In the genomic region with DNA sequence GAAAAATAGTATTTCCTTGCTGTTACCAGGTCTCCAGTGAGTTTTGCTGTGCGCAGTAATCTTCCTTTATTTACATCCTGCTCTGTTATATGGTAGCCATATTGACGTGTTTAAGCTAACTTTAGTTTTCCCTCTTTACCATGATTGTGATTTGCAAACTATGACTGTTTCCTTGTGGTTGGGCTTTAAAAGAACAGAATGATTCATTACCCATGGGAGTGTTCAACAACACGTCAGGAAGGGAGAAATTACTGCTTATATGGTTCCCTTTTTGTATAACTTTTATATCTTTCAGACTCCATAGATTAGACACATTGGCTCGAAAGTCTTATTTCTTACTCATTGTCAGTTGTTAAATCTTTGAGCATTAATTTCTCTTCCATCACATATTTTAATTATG, we compare ENCODE assay signal across 27 mouse cellular contexts.
DNase-seq lines count a peak whose midpoint lies in the region; ATAC-seq and TF ChIP-seq lines count a peak whose summit lies in the region.
"Had no signal": no experiment of that assay in that cellular context is flagged by ENCODE, and none has a peak within 500 bp of the region (broad histone marks: within the 10 kb centered on the region; RNA-seq: fewer than 3 reads in every experiment).

No protein-coding gene starts in this region.

- H3K79me2 ChIP-seq in macrophage (ENCODE audit: inconsistent target): peaks cover 63% of the 10 kb centered on the region; the same call in 1 of the 2 replicates

- H3K36me3 ChIP-seq in kidney, postnatal 0 days (ENCODE audit: insufficient read depth, low read length): no peaks in the 10 kb centered on the region
- no peaks in the 10 kb centered on the region for H3K36me3 ChIP-seq in macrophage (ENCODE audit: inconsistent target)
- H3K36me3 ChIP-seq in hindbrain, embryonic 10.5 days: no peaks in the 10 kb centered on the region
- no peaks in the 10 kb centered on the region for H3K36me3 ChIP-seq in forebrain, postnatal 0 days (ENCODE audit: insufficient read depth)
- H3K36me3 ChIP-seq: embryonic facial prominence, embryonic 12.5 days; embryonic facial prominence, embryonic 15.5 days; forebrain, embryonic 12.5 days; forebrain, embryonic 15.5 days had no signal

- no peak overlapping the region for H3K4me3 ChIP-seq in kidney, postnatal 0 days (replicated peaks; ENCODE audit: low read depth, low read length)
- no peak overlapping the region for H3K4me3 ChIP-seq in macrophage (ENCODE audit: inconsistent target)
- H3K4me3 ChIP-seq in hindbrain, embryonic 10.5 days: no peak overlapping the region
- H3K4me3 ChIP-seq in forebrain, postnatal 0 days (ENCODE audit: low read depth, low read length): no peak overlapping the region
- H3K4me3 ChIP-seq: embryonic facial prominence, embryonic 12.5 days; embryonic facial prominence, embryonic 15.5 days; erythroblast, embryonic 14.5 days; forebrain, embryonic 12.5 days; forebrain, embryonic 15.5 days; gastrocnemius, adult 2 months had no signal

- H3K9ac ChIP-seq in kidney, postnatal 0 days (ENCODE audit: low read depth, low read length): no peak overlapping the region
- no peak overlapping the region for H3K9ac ChIP-seq in forebrain, postnatal 0 days
- H3K9ac ChIP-seq: embryonic facial prominence, embryonic 12.5 days; embryonic facial prominence, embryonic 15.5 days; forebrain, embryonic 12.5 days; forebrain, embryonic 15.5 days; hindbrain, embryonic 14.5 days had no signal

- no peak for TF ChIP-seq CTCF in kidney, postnatal 0 days (IDR thresholded peaks at IDR 0.05; ENCODE audit: low read depth)
- no peak for TF ChIP-seq CTCF in forebrain, postnatal 0 days (IDR thresholded peaks at IDR 0.05; ENCODE audit: low read depth)

- no peak for ATAC-seq in kidney, postnatal 0 days (replicated peaks; ENCODE audit: low FRiP score, low read depth)
- ATAC-seq in forebrain, postnatal 0 days: no peak
- ATAC-seq: forebrain, embryonic 15.5 days; hindbrain, postnatal 0 days; inflammation-experienced regulatory T-cells, adult 6 months; intestine, embryonic 16.5 days had no signal

- WGBS in kidney, postnatal 0 days: 52% methylated on average over 4 of the region's 4 CpGs
- WGBS in macrophage (ENCODE audit: missing documents): 58% methylated on average over 4 of the region's 4 CpGs
- WGBS in hindbrain, embryonic 10.5 days: 85% methylated on average over 4 of the region's 4 CpGs
- WGBS in forebrain, postnatal 0 days: 86% methylated on average over 4 of the region's 4 CpGs

- H3K27me3 ChIP-seq in kidney, postnatal 0 days (ENCODE audit: insufficient read depth, low read length): no peaks in the 10 kb centered on the region
- H3K27me3 ChIP-seq in hindbrain, embryonic 10.5 days (ENCODE audit: insufficient read depth, poor library complexity, severe bottlenecking): no peaks in the 10 kb centered on the region
- H3K27me3 ChIP-seq in forebrain, postnatal 0 days (ENCODE audit: insufficient read depth, low read length): no peaks in the 10 kb centered on the region
- H3K27me3 ChIP-seq: embryonic facial prominence, embryonic 12.5 days; embryonic facial prominence, embryonic 15.5 days; forebrain, embryonic 12.5 days; forebrain, embryonic 15.5 days had no signal

- H3K4me1 ChIP-seq in kidney, postnatal 0 days (replicated peaks; ENCODE audit: insufficient read depth, low read length): peaks cover 2% of the 10 kb centered on the region; the same call in 1 of the 2 replicates
- peaks cover 18% of the 10 kb centered on the region for H3K4me1 ChIP-seq in hindbrain, embryonic 10.5 days (replicated peaks)
- H3K4me1 ChIP-seq in forebrain, postnatal 0 days (ENCODE audit: insufficient read depth): peaks cover 8% of the 10 kb centered on the region

- no peak overlapping the region for H3K4me2 ChIP-seq in kidney, postnatal 0 days (ENCODE audit: low read length)
- H3K4me2 ChIP-seq in forebrain, postnatal 0 days (ENCODE audit: low read depth): no peak overlapping the region
- H3K4me2 ChIP-seq: embryonic facial prominence, embryonic 12.5 days; embryonic facial prominence, embryonic 15.5 days; forebrain, embryonic 12.5 days; forebrain, embryonic 15.5 days; heart, embryonic 11.5 days; hindbrain, embryonic 14.5 days had no signal

- H3K9me3 ChIP-seq in kidney, postnatal 0 days (replicated peaks; ENCODE audit: low read length): no peaks in the 10 kb centered on the region
- no peaks in the 10 kb centered on the region for H3K9me3 ChIP-seq in hindbrain, embryonic 10.5 days
- H3K9me3 ChIP-seq in forebrain, postnatal 0 days (ENCODE audit: low read length): no peaks in the 10 kb centered on the region
- H3K9me3 ChIP-seq: embryonic facial prominence, embryonic 12.5 days; embryonic facial prominence, embryonic 15.5 days; forebrain, embryonic 12.5 days; forebrain, embryonic 15.5 days; G1E had no signal

- H3K27ac ChIP-seq in kidney, postnatal 0 days: no peak overlapping the region
- H3K27ac ChIP-seq in macrophage: peak overlapping the region; percentile 34
- no peak overlapping the region for H3K27ac ChIP-seq in hindbrain, embryonic 10.5 days
- no peak overlapping the region for H3K27ac ChIP-seq in forebrain, postnatal 0 days (ENCODE audit: low read depth, low read length)
- H3K27ac ChIP-seq: embryonic facial prominence, embryonic 12.5 days; embryonic facial prominence, embryonic 15.5 days; forebrain, embryonic 12.5 days; forebrain, embryonic 15.5 days; gastrocnemius, adult 2 months; hindbrain, embryonic 14.5 days; hindbrain, postnatal 0 days had no signal

- DNase-seq in kidney, postnatal 0 days (ENCODE audit: low spot score): peak; percentile 58
- DNase-seq in kidney, adult 11 months: no peak
- peak; percentile 79 for DNase-seq in NIH3T3 (ENCODE audit: low read depth)
- no peak for DNase-seq in hindbrain, embryonic 10.5 days (ENCODE audit: low spot score)
- no peak for DNase-seq in forebrain, postnatal 0 days
- no peak for DNase-seq in frontal cortex, postnatal 25 days (ENCODE audit: low spot score in 2 of 2)
- DNase-seq: adrenal gland, adult 2 months; adrenal gland, postnatal 14 days; cerebellum, adult 11 months; cerebellum, adult 2 months; cerebellum, adult 9-11 months; cerebellum, postnatal 25 days; gastrocnemius, adult 2 months; gastrocnemius, postnatal 14 days; heart, adult 11 months had no signal

Comparison
In these comparisons a context has a peak if more than half of its experiments do, and no peak if none do; other contexts are left out.
1. DNase-seq: peak in kidney, postnatal 0 days (single experiment) and NIH3T3 (single experiment); none in kidney, adult 11 months (single experiment), hindbrain, embryonic 10.5 days (single experiment), forebrain, postnatal 0 days (single experiment) and frontal cortex, postnatal 25 days (0 of 2).